Mouse (Mus musculus): Measurements from ENCODE around the gene Tmem119. TPM values are rescaled to one million over a fixed set of nuclear protein-coding genes. Genes with fewer than 3 reads are reported as not detected.

Gene Tmem119
- polyA plus RNA-seq (2014; fragmentation: Illumina TruSeq; extraction: RNeasy Lipid Tissue Mini Kit (QIAGEN cat#74804); ENCODE audit: low read depth, low replicate concordance): 0.41 TPM

DNA sequence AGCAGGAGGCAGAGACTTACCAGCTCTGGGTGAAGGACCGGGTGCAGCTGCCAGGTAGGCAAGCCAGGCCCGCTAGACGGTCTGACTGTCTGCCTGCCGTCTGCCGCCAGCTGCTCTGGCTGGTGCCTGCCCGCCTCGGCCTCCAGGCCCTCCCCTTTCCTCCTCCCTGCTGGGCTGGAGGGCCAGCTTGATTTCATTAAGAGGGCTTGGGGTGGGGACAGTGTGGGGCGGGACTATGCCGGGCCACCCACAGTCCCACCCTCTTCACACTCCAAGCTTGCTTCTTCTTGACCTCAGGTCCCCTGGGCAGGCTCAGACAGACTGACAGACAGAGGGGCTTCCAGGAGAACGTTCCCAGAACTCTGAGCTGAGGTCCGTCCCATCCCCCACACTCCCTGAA lies at the start of gene Tmem119:
Gene Tmem119 (minus strand): TSS at position 237 of the 400 bp plus-strand sequence.

DNA sequence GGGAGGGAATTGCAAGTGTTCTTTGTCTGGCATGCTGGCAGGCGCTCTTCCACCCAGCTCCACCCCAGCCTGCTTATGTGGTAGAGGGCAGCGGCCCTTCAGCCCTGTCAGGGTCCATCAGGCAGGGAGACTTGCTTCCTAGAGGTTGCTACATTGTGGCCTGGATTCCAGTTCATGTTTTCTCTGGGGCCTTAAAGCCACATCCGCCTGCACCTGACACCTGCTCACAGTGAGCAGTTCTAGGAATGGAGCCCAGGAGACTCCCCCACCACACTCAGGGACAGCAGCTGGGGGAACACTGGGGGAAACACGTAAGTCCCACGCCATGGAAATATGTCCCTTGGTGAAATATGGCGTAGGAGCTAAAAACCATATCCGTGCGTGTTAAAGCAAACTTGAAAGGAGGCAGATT lies 32.2 kb upstream of the Tmem119 start, which contains the start of gene Selplg:
Gene Selplg (minus strand): TSS at position 155 of the 412 bp plus-strand sequence.

DNA sequence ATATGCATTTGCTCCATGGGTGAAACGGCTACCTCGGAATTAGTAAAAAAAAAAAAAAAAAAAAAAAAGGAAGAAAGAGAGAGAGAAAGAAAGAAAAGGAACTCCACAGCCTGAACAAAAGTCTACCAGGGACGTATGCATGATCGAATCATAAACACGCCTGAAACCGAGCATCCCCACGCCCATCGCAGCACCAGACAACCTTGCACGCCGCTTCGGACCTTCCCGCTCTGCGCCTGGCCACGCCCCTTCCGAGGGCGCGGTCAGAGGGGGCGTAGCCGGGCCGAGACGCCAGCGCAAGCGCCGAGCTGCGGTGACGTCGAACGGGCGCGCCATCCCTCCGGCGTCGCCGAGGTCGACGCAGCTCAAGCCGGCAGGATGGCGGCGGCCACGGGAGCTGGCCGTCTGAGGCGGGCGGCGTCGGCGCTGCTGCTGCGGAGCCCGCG lies 27.8 kb downstream of the Tmem119 start, which contains the start of the genes Sart3 and Iscu:
Gene Sart3 (minus strand): TSS at position 61 of the 446 bp plus-strand sequence.
Gene Iscu (plus strand): TSS at position 299 of the 446 bp plus-strand sequence.

Other genes with a start within 250 kb of the Tmem119 start
- 1.9 TPM for gene Cmklr1, start 150.1 kb downstream of the Tmem119 start, polyA plus RNA-seq (2014; fragmentation: Illumina TruSeq; extraction: RNeasy Lipid Tissue Mini Kit (QIAGEN cat#74804); ENCODE audit: low read depth, low replicate concordance)
- gene 1700069L16Rik, start 75.7 kb downstream of the Tmem119 start, polyA plus RNA-seq (2014; fragmentation: Illumina TruSeq; extraction: RNeasy Lipid Tissue Mini Kit (QIAGEN cat#74804); ENCODE audit: low read depth, low replicate concordance): not detected
- 7.2 TPM for gene Ficd, start 64.7 kb downstream of the Tmem119 start, polyA plus RNA-seq (2014; fragmentation: Illumina TruSeq; extraction: RNeasy Lipid Tissue Mini Kit (QIAGEN cat#74804); ENCODE audit: low read depth, low replicate concordance)
- 2.0 TPM for gene Sart3, start 28.0 kb downstream of the Tmem119 start, polyA plus RNA-seq (2014; fragmentation: Illumina TruSeq; extraction: RNeasy Lipid Tissue Mini Kit (QIAGEN cat#74804); ENCODE audit: low read depth, low replicate concordance)
- 165 TPM for gene Iscu, start 27.8 kb downstream of the Tmem119 start, polyA plus RNA-seq (2014; fragmentation: Illumina TruSeq; extraction: RNeasy Lipid Tissue Mini Kit (QIAGEN cat#74804); ENCODE audit: low read depth, low replicate concordance)
- gene Selplg, start 32.1 kb upstream of the Tmem119 start, polyA plus RNA-seq (2014; fragmentation: Illumina TruSeq; extraction: RNeasy Lipid Tissue Mini Kit (QIAGEN cat#74804); ENCODE audit: low read depth, low replicate concordance): not detected
- gene Coro1c, start 108.2 kb upstream of the Tmem119 start, polyA plus RNA-seq (2014; fragmentation: Illumina TruSeq; extraction: RNeasy Lipid Tissue Mini Kit (QIAGEN cat#74804); ENCODE audit: low read depth, low replicate concordance): 15.9 TPM
- 1.6 TPM for gene Ssh1, start 193.4 kb upstream of the Tmem119 start, polyA plus RNA-seq (2014; fragmentation: Illumina TruSeq; extraction: RNeasy Lipid Tissue Mini Kit (QIAGEN cat#74804); ENCODE audit: low read depth, low replicate concordance)
- not detected for gene Dao, start 203.2 kb upstream of the Tmem119 start, polyA plus RNA-seq (2014; fragmentation: Illumina TruSeq; extraction: RNeasy Lipid Tissue Mini Kit (QIAGEN cat#74804); ENCODE audit: low read depth, low replicate concordance)

All from adrenal gland, adult 10 weeks (tissue).